Mouse (Mus musculus) G1E (cell line): ENCODE results near the gene Ppm1j. TPM values are rescaled to one million over a fixed set of nuclear protein-coding genes. Genes with fewer than 3 reads are reported as not detected.

Experiments used
- ATAC-seq: 2 replicates; pipeline ENCODE4 v1.8.0; 2016; ENCODE audit warnings: mild to moderate bottlenecking; ENCODE audit not compliant: insufficient number of reproducible peaks, poor library complexity, low FRiP score, severe bottlenecking; ENCODE audit errors: extremely low read depth
- DNase-seq: peaks from one replicate; pipeline ENCODE4 v3.0.0; 2012; ENCODE audit warnings: low spot score
- H3K27me3 ChIP-seq: 2 replicates; pipeline ENCODE4 v1.6.1; 2012; ENCODE audit warnings: mild to moderate bottlenecking, low read length, inconsistent platforms; ENCODE audit not compliant: insufficient read depth
- H3K36me3 ChIP-seq: replicated peaks from 2 replicates; pipeline ENCODE3; 2012; ENCODE audit warnings: mild to moderate bottlenecking, inconsistent platforms
- H3K4me1 ChIP-seq: 2 replicates; pipeline ENCODE4 v1.6.1; 2012; ENCODE audit warnings: low read depth, low read length, inconsistent platforms, mixed read lengths; ENCODE audit not compliant: insufficient read depth
- H3K4me3 ChIP-seq: 2 replicates; pipeline ENCODE4 v1.5.1; 2012; ENCODE audit warnings: low read depth, mild to moderate bottlenecking, inconsistent platforms, low read length, moderate library complexity, mixed read lengths
- H3K9me3 ChIP-seq: replicated peaks from 2 replicates; pipeline ENCODE4 v1.6.1; 2012; ENCODE audit warnings: inconsistent platforms
- CTCF ChIP-seq: IDR thresholded peaks from 2 replicates; pipeline ENCODE4 v1.5.1; 2012; ENCODE audit warnings: low read depth, low read length, inconsistent platforms, mixed read lengths
- GATA1 ChIP-seq: IDR thresholded peaks from 2 replicates; pipeline ENCODE4 v1.6.1; 2012; ENCODE audit warnings: borderline replicate concordance, low read length, inconsistent platforms, mixed read lengths
- GATA2 ChIP-seq: IDR thresholded peaks from 2 replicates; pipeline ENCODE4 v1.6.1; 2012; ENCODE audit warnings: low read depth, low read length, inconsistent platforms, borderline replicate concordance
- POLR2AphosphoS5 ChIP-seq: IDR thresholded peaks from 2 replicates; pipeline ENCODE4 v1.6.1; 2012; ENCODE audit warnings: low read depth, low read length, inconsistent platforms; ENCODE audit not compliant: insufficient replicate concordance
- TAL1 ChIP-seq: conservative IDR thresholded peaks from 2 replicates; pipeline ENCODE4 v1.6.1; 2012; ENCODE audit warnings: low read depth, low read length, inconsistent platforms, mixed read lengths
- polyA plus RNA-seq: library from polyadenylated mRNA; stranded (reverse); fragments of >175 nt; gene quantifications from 2 replicates; pipeline ENCODE4 v1.2.3, GENCODE M21; 2012
- total RNA-seq, 2 experiments: library from RNA; stranded (forward) in 1 of 2; stranded (reverse) in 1 of 2; fragments of 200-1000 nt in 1 of 2; fragments of >200 nt in 1 of 2; fragmentation: Nextera tagmentation in 1 of 2; gene quantifications; 2 replicates each; pipeline ENCODE4 v1.2.3; 2014 to 2017

The Ppm1j gene
- total and polyA plus RNA-seq, 3 experiments: 0.16 TPM; not detected in 2

GRCm38 (mm10) chr3:104794953-104795470 lies 14.2 kb downstream of the Ppm1j start:
- ATAC-seq: no peak
- H3K36me3 ChIP-seq: peaks cover 84% of the 10 kb centered on the region
- TF ChIP-seq CTCF: no peak
- TF ChIP-seq GATA1: no peak
- no peak for TF ChIP-seq POLR2AphosphoS5
- TF ChIP-seq GATA2: no peak
- TF ChIP-seq TAL1: no peak
- peaks cover 37% of the 10 kb centered on the region for H3K4me1 ChIP-seq
- no peak overlapping the region for H3K4me3 ChIP-seq
- DNase-seq: no peak
- peaks cover 11% of the 10 kb centered on the region for H3K27me3 ChIP-seq
- no peaks in the 10 kb centered on the region for H3K9me3 ChIP-seq

DNA sequence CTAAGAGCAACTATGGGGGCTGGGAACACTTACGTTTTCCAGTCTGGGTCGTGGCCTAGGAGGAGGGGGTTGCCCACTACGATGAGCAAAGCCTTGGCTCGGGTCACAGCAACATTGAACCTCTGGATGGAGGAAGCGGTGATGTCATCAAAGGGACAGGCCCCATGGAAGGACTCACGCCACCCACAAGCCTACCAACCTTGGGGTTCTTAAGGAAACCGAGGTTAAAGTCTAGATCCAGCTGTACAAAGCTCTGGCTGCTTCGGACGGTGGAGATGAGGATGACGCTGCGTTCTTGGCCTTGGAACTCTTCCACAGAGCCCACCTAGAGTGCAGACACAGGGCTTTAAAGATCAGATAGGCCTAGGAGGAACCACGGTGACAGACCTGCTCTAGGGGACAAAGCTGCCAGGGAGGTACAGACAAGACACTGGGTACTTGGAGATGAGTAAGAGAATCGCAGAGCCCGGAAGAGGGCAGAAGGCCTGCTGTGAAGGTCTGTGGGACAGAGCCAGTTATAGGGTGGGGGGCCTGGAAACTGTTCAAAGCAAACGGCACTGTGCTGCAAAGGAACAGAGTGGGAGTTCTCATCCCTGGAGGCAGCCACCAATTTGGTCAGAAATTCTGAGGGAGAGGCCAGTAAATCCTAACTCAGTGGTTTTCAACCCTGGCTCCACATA lies 14.9 kb downstream of the Ppm1j start:
- H3K27me3 ChIP-seq: peaks cover 4% of the 10 kb centered on the region; the same call in 1 of the 2 replicates
- DNase-seq: no peak
- no peak overlapping the region for H3K4me3 ChIP-seq
- TF ChIP-seq POLR2AphosphoS5 (no peak), GATA2 (no peak), TAL1 (no peak), GATA1 (no peak), CTCF (no peak)
- H3K9me3 ChIP-seq: no peaks in the 10 kb centered on the region
- peaks cover 31% of the 10 kb centered on the region for H3K4me1 ChIP-seq
- peaks cover 92% of the 10 kb centered on the region for H3K36me3 ChIP-seq
- ATAC-seq: no peak

GRCm38 (mm10) chr3:104796430-104797082 lies 15.7 kb downstream of the Ppm1j start:
- H3K9me3 ChIP-seq: no peaks in the 10 kb centered on the region
- peaks cover 27% of the 10 kb centered on the region for H3K4me1 ChIP-seq
- H3K27me3 ChIP-seq: no peaks in the 10 kb centered on the region
- TF ChIP-seq CTCF: no peak
- no peak for TF ChIP-seq GATA2
- TF ChIP-seq POLR2AphosphoS5: no peak
- TF ChIP-seq TAL1: no peak
- no peak for TF ChIP-seq GATA1
- ATAC-seq (no peak), DNase-seq (no peak)
- peaks cover 92% of the 10 kb centered on the region for H3K36me3 ChIP-seq
- no peak overlapping the region for H3K4me3 ChIP-seq

DNA sequence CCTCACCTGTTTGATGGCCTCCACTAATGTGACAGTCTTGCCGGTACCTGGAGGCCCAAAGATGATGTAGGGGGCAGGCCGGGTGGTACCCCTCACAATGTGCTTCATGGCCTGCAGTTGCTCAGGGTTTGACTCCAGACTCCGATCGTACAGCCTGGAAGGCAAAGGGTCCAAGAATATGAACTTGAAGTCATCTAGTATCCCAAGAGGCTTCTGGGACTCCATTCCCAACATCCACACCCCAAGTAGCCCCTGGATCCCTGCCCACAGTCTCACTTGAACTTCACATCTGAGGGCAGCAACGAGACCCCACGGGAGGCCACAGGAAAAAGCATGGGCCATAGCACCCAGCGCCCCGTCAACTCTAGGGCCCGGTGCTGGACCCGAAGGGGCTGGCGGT lies 19.8 kb downstream of the Ppm1j start:
- Histone ChIP-seq H3K9me3 (no peaks in the 10 kb centered on the region), H3K4me3 (no peak overlapping the region), H3K27me3 (no peaks in the 10 kb centered on the region), H3K36me3 (peaks cover 91% of the 10 kb centered on the region), H3K4me1 (0 out of 2 replicates have a peak, but pooled peaks cover 2% of the 10 kb centered on the region)
- no peak for TF ChIP-seq TAL1
- no peak for TF ChIP-seq GATA1
- no peak for TF ChIP-seq POLR2AphosphoS5
- TF ChIP-seq CTCF: no peak
- no peak for TF ChIP-seq GATA2
- DNase-seq: no peak
- no peak for ATAC-seq

GRCm38 (mm10) chr3:104801481-104801880 lies 20.6 kb downstream of the Ppm1j start:
- no peaks in the 10 kb centered on the region for H3K4me1 ChIP-seq

DNA sequence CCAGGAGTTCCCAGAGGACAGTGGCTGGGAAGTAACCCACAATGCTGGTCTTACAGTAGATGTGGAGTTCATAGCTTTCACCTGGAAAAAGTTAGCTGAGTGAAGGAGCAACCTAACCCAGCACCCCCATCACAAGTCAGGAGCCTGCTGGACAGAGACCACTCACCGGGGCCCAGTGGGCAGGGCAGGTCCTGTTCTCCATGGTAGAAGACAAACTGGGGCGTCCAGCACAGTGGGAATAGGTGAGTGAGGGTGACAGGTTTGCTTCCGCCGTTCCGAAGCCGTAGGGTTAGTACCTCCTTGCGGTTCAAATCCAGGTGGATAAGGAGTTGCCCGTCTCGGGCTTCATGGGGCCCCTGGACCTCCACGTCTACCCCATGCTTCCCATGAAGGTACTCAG lies 23.5 kb downstream of the Ppm1j start:
- no peaks in the 10 kb centered on the region for H3K27me3 ChIP-seq
- DNase-seq (no peak), ATAC-seq (no peak)
- H3K4me1 ChIP-seq: no peaks in the 10 kb centered on the region
- peaks cover 81% of the 10 kb centered on the region for H3K36me3 ChIP-seq
- no peak for TF ChIP-seq TAL1
- H3K9me3 ChIP-seq: no peaks in the 10 kb centered on the region
- H3K4me3 ChIP-seq: no peak overlapping the region

More at GRCm38 (mm10) chr3:104801481-104801880, 20.6 kb downstream of the Ppm1j start:
- TF ChIP-seq GATA2 (no peak), POLR2AphosphoS5 (no peak), TAL1 (no peak), CTCF (no peak), GATA1 (no peak)
- ATAC-seq (no peak), DNase-seq (no peak)
- Histone ChIP-seq H3K9me3 (no peaks in the 10 kb centered on the region), H3K4me3 (no peak overlapping the region), H3K27me3 (no peaks in the 10 kb centered on the region), H3K36me3 (peaks cover 90% of the 10 kb centered on the region)
